Mouse (Mus musculus) monocyte, adult 5-6 weeks (primary cell): ENCODE results near the gene Dnaaf1. TPM values are rescaled to one million over a fixed set of nuclear protein-coding genes. Genes with fewer than 3 reads are reported as not detected.

Experiments
- ATAC-seq: fragments of 153-309, 156-312 bp; replicated peaks from 2 replicates; pipeline ENCODE4 v1.8.0; 2017; ENCODE audit warnings: mild to moderate bottlenecking; ENCODE audit not compliant: low TSS enrichment, insufficient number of reproducible peaks, severe bottlenecking, poor library complexity, low FRiP score
- total RNA-seq: library from RNA; stranded (forward); fragments of 200-1000, 200-491, 200-594 nt; gene quantifications from 3 replicates; pipeline ENCODE4 v1.2.3, GENCODE M21; 2017

The Dnaaf1 gene
- 1.3 TPM in 1 of 3 replicates, not detected in the others for total RNA-seq

- peak; percentile 72 for ATAC-seq
These were observed at the start of gene Dnaaf1, which contains the start of gene Hsdl1 for GRCm38 (mm10) chr8:119574437-119575365. Gene Dnaaf1, plus strand, starts transcription at chr8:119575235. Gene Hsdl1, minus strand, starts transcription at chr8:119575183.

GRCm38 (mm10) chr8:119528762-119529161 is 46.3 kb upstream of the Dnaaf1 start:
- ATAC-seq: no peak

- no peak for ATAC-seq
These were observed 44.1 kb upstream of the Dnaaf1 start for GRCm38 (mm10) chr8:119530937-119531336.

GRCm38 (mm10) chr8:119531397-119531796 is 43.6 kb upstream of the Dnaaf1 start:
- no peak for ATAC-seq

- ATAC-seq: no peak
These were observed 43.1 kb upstream of the Dnaaf1 start for GRCm38 (mm10) chr8:119531973-119532372.

GRCm38 (mm10) chr8:119544606-119545005 is 30.4 kb upstream of the Dnaaf1 start:
- no peak for ATAC-seq

- ATAC-seq: no peak
These were observed 29.9 kb upstream of the Dnaaf1 start for GRCm38 (mm10) chr8:119545180-119545579.

- ATAC-seq: no peak
These were observed 29.2 kb upstream of the Dnaaf1 start for GRCm38 (mm10) chr8:119545791-119546190.

- ATAC-seq: no peak
These were observed 27.9 kb upstream of the Dnaaf1 start for GRCm38 (mm10) chr8:119547019-119547691.

GRCm38 (mm10) chr8:119548560-119549113 is 26.4 kb upstream of the Dnaaf1 start:
- ATAC-seq: no peak

GRCm38 (mm10) chr8:119552967-119553366 is 22.1 kb upstream of the Dnaaf1 start:
- ATAC-seq: no peak

- no peak for ATAC-seq
These were observed 19.2 kb upstream of the Dnaaf1 start for GRCm38 (mm10) chr8:119555861-119556260.

- ATAC-seq: no peak
These were observed 17.9 kb upstream of the Dnaaf1 start for GRCm38 (mm10) chr8:119557132-119557531.

GRCm38 (mm10) chr8:119557821-119558602 is 17.0 kb upstream of the Dnaaf1 start:
- ATAC-seq: no peak

- peak; percentile 90 for ATAC-seq
These were observed 16.2 kb upstream of the Dnaaf1 start, which contains the start of gene Mbtps1 for GRCm38 (mm10) chr8:119558603-119559401. Gene Mbtps1, minus strand, starts transcription at chr8:119558735.

GRCm38 (mm10) chr8:119559402-119559720 is 15.7 kb upstream of the Dnaaf1 start:
- ATAC-seq: no peak

GRCm38 (mm10) chr8:119563849-119564251 is 11.2 kb upstream of the Dnaaf1 start:
- no peak for ATAC-seq

- ATAC-seq: no peak
These were observed 8.7 kb upstream of the Dnaaf1 start for GRCm38 (mm10) chr8:119566367-119566766.
